Mouse (Mus musculus): ENCODE data around the gene Map3k10.

Map3k10 gene

GRCm38 (mm10) chr7:27609688-27610087 is 64.7 kb downstream of the Map3k10 start:
- in situ Hi-C loops (cut with MboI, MseI) = no loop called here

- in situ Hi-C loops (cut with MboI, MseI) = no loop called here
Observed at GRCm38 (mm10) chr7:27609285-27609684, 65.1 kb downstream of the Map3k10 start.

- in situ Hi-C loops (cut with MboI, MseI) = no loop called here
Observed at GRCm38 (mm10) chr7:27608130-27608529, 66.3 kb downstream of the Map3k10 start.

GRCm38 (mm10) chr7:27607580-27607979 is 66.8 kb downstream of the Map3k10 start:
- in situ Hi-C loops (cut with MboI, MseI) = no loop called here

- in situ Hi-C loops (cut with MboI, MseI) = no loop called here
Observed at GRCm38 (mm10) chr7:27606481-27607254, 67.7 kb downstream of the Map3k10 start.

All from T-helper 2 cell (primary cell).